Mouse (Mus musculus) myocyte (in vitro differentiated cells): ENCODE measurements at regions not wholly inside any gene's neighbourhood (a gene's known extent, or its start where the extent isn't known, plus 50 kb on each side); places are given as distances from the start of the nearest gene placed in this dataset.

ENCODE experiments used
- POLR2A ChIP-seq: IDR thresholded peaks from one replicate; pipeline ENCODE4 v1.6.1; 2011; ENCODE audit warnings: low read depth, mild to moderate bottlenecking, control low read depth, moderate library complexity; ENCODE audit not compliant: insufficient read length
- POLR2AphosphoS2 ChIP-seq: IDR thresholded peaks from one replicate; pipeline ENCODE4 v1.6.1; 2011; ENCODE audit warnings: low read depth, control low read depth; ENCODE audit not compliant: insufficient read length
- USF1 ChIP-seq: IDR thresholded peaks from one replicate; pipeline ENCODE4 v1.6.1; 2011; ENCODE audit warnings: low read depth, mild to moderate bottlenecking, control low read depth, moderate library complexity

- TF ChIP-seq POLR2A (no peak), USF1 (no peak), POLR2AphosphoS2 (no peak)
Observed at GRCm38 (mm10) chr6:50763121-50763520, 108.9 kb upstream of the Npvf start.
